Mouse (Mus musculus): Measurements from ENCODE around the gene Lrrfip2.

The Lrrfip2 gene

GRCm38 (mm10) chr9:111223406-111223805 lies 106.0 kb downstream of the Lrrfip2 start:
- DNase-seq, result no peak

GRCm38 (mm10) chr9:111228446-111228845 lies 111.1 kb downstream of the Lrrfip2 start:
- DNase-seq, result no peak

GRCm38 (mm10) chr9:111234701-111235100 lies 117.3 kb downstream of the Lrrfip2 start:
- DNase-seq, result peak in 1 of 2 experiments; percentile 3

GRCm38 (mm10) chr9:111237726-111238125 lies 120.3 kb downstream of the Lrrfip2 start:
- no peak for DNase-seq

GRCm38 (mm10) chr9:111239821-111240220 lies 122.4 kb downstream of the Lrrfip2 start:
- DNase-seq, result no peak

GRCm38 (mm10) chr9:111243384-111243783 lies 126.0 kb downstream of the Lrrfip2 start:
- DNase-seq, result no peak

GRCm38 (mm10) chr9:111245546-111245945 lies 128.2 kb downstream of the Lrrfip2 start:
- DNase-seq, result no peak

- DNase-seq, result peak in 1 of 2 experiments; percentile 12
Observed at GRCm38 (mm10) chr9:111247682-111248246, 130.4 kb downstream of the Lrrfip2 start.

- DNase-seq, result no peak
Observed at GRCm38 (mm10) chr9:111252161-111252869, 134.9 kb downstream of the Lrrfip2 start.

GRCm38 (mm10) chr9:111260360-111260985 lies 143.1 kb downstream of the Lrrfip2 start:
- DNase-seq, result no peak

- DNase-seq, result no peak
Observed at GRCm38 (mm10) chr9:111261356-111261755, 144.0 kb downstream of the Lrrfip2 start.

- DNase-seq, result no peak
Observed at GRCm38 (mm10) chr9:111267998-111268397, 150.6 kb downstream of the Lrrfip2 start.

GRCm38 (mm10) chr9:111270606-111271005 lies 153.2 kb downstream of the Lrrfip2 start:
- DNase-seq, result no peak

GRCm38 (mm10) chr9:111271056-111271433 lies 153.7 kb downstream of the Lrrfip2 start:
- no peak for DNase-seq

- DNase-seq, result peak; percentile 98 to 99
Observed at GRCm38 (mm10) chr9:111271434-111272160, 154.2 kb downstream of the Lrrfip2 start, which contains the start of the genes Mlh1 and Epm2aip1. TSS of gene Mlh1 (minus strand) at chr9:111271791. TSS of gene Epm2aip1 (plus strand) at chr9:111271929.

- DNase-seq, result no peak
Observed at GRCm38 (mm10) chr9:111272356-111272755, 155.0 kb downstream of the Lrrfip2 start.

GRCm38 (mm10) chr9:111272996-111273785 lies 155.8 kb downstream of the Lrrfip2 start:
- peak; percentile 19 to 27 for DNase-seq

- no peak for DNase-seq
Observed at GRCm38 (mm10) chr9:111273958-111274357, 156.6 kb downstream of the Lrrfip2 start.

- peak; percentile 17 to 20 for DNase-seq
Observed at GRCm38 (mm10) chr9:111275156-111275555, 157.8 kb downstream of the Lrrfip2 start.

Data from thymus, postnatal 36 days (tissue).